Mouse (Mus musculus): ENCODE results near the gene Vmn2r55. TPM values are rescaled to one million over a fixed set of nuclear protein-coding genes. Genes with fewer than 3 reads are reported as not detected.
"Not testable (repeated sequence)": the region's sequence is repeated elsewhere in the genome, so short reads cannot be mapped to it uniquely, and the experiment has no call there.

Vmn2r55 gene
- total RNA-seq (2015; ENCODE audit: low replicate concordance) (not detected in 2 replicates), total RNA-seq (2017; ENCODE audit: low replicate concordance) (not detected in 2 replicates)

DNA sequence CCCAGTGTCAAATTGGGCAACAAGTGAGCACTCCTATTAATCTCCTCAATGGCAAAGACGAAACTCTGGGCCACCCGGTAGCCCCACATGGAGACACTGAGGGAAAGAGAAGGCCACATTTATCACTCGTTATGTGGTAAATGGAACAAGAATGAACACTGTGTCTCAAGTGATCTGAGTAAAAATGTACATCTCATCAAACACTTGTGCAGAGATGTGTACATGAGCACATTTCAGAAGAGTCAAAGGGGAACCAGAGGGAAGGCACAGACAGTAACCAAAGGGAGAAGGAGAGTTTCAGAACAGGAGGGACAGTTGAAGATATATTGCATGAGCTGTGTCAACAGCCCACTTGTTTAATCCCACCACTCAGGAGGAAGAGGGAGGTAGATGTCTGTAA lies at the start of gene Vmn2r55:
Gene Vmn2r55 (minus strand): TSS at position 101 of the 400 bp plus-strand sequence.
- ATAC-seq (replicated peaks; ENCODE audit: low FRiP score, poor library complexity, severe bottlenecking) = not testable (repeated sequence)

DNA sequence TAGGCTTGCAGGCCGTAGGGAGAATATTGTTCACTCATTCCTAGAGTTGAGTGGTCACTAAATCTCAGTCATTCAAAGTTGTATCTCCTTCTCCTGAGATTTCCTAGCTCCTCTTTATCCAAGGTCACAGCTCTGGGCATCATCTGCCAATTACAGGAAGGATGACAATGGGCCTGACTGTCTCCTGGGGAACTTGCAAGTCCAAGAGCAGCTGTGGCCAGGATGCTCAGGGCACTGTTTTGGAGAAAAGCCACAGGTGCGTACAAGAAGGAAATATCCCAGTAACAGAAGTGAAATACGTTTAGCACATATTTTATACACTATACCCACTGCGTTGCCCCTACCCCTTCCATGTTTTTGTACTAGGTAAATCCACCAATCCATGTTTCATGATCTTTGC lies 44.6 kb downstream of the Vmn2r55 start, which contains the start of gene Vmn2r54:
Gene Vmn2r54 (minus strand): TSS at position 101 of the 400 bp plus-strand sequence.
- not testable (repeated sequence) for ATAC-seq (replicated peaks; ENCODE audit: low FRiP score, poor library complexity, severe bottlenecking)

DNA sequence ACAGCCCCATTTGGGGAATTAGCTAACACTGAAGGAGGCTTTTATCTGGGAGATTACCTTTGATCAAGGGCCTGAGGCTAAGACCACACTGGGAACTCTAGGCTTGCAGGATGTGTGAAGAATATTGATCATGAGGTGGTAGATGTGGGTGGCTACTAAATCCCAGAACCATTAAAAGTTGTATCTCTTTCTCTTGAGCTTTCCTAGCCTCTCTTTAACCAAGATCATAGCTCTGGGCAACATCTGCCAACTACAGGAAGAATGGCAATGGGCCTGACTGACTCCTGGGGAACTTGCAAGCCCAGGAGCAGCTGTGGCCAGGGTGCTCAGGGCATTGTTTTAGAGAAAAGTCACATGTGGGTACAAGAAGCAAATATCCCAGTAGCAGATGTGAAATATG lies 76.1 kb downstream of the Vmn2r55 start, which contains the start of gene Vmn2r53:
Gene Vmn2r53 (minus strand): TSS at position 101 of the 400 bp plus-strand sequence.
- no peak for ATAC-seq (replicated peaks; ENCODE audit: low FRiP score, poor library complexity, severe bottlenecking)

Other genes with a start within 250 kb of the Vmn2r55 start
- gene Zfp606, start 206.7 kb downstream of the Vmn2r55 start, total RNA-seq (2015; ENCODE audit: low replicate concordance) = 0.19 and 4.4 TPM in 2 replicates
- gene Zfp606, start 206.7 kb downstream of the Vmn2r55 start, total RNA-seq (2017; ENCODE audit: low replicate concordance) = 1.4 and 2.6 TPM in 2 replicates
- gene 2900092C05Rik, start 172.5 kb downstream of the Vmn2r55 start, total RNA-seq (2015; ENCODE audit: low replicate concordance) = not detected in 2 replicates
- not detected in 2 replicates for gene 2900092C05Rik, start 172.5 kb downstream of the Vmn2r55 start, total RNA-seq (2017; ENCODE audit: low replicate concordance)
- gene Vmn2r53, start 76.2 kb downstream of the Vmn2r55 start, total RNA-seq (2015; ENCODE audit: low replicate concordance) = not detected in 2 replicates
- 0.09 and 0.28 TPM in 2 replicates for gene Vmn2r53, start 76.2 kb downstream of the Vmn2r55 start, total RNA-seq (2017; ENCODE audit: low replicate concordance)
- not detected in 2 replicates for gene Vmn2r54, start 44.7 kb downstream of the Vmn2r55 start, total RNA-seq (2015; ENCODE audit: low replicate concordance)
- not detected in 2 replicates for gene Vmn2r54, start 44.7 kb downstream of the Vmn2r55 start, total RNA-seq (2017; ENCODE audit: low replicate concordance)
- not detected in 2 replicates for gene Vmn2r56, start 50.0 kb upstream of the Vmn2r55 start, total RNA-seq (2015; ENCODE audit: low replicate concordance)
- gene Vmn2r56, start 50.0 kb upstream of the Vmn2r55 start, total RNA-seq (2017; ENCODE audit: low replicate concordance) = not detected in 2 replicates
- 0.63 TPM in 1 of 2 replicates, not detected in the other for gene Zscan18, start 118.6 kb upstream of the Vmn2r55 start, total RNA-seq (2015; ENCODE audit: low replicate concordance)
- gene Zscan18, start 118.6 kb upstream of the Vmn2r55 start, total RNA-seq (2017; ENCODE audit: low replicate concordance) = not detected in 2 replicates
- 3.3 and 6.1 TPM in 2 replicates for gene Zfp329, start 133.9 kb upstream of the Vmn2r55 start, total RNA-seq (2015; ENCODE audit: low replicate concordance)
- gene Zfp329, start 133.9 kb upstream of the Vmn2r55 start, total RNA-seq (2017; ENCODE audit: low replicate concordance) = 1.4 and 3.1 TPM in 2 replicates
- 5.8 and 6.1 TPM in 2 replicates for gene Zfp110, start 149.8 kb upstream of the Vmn2r55 start, total RNA-seq (2015; ENCODE audit: low replicate concordance)
- gene Zfp110, start 149.8 kb upstream of the Vmn2r55 start, total RNA-seq (2017; ENCODE audit: low replicate concordance) = 6.4 and 11.2 TPM in 2 replicates
- 0.38 and 0.63 TPM in 2 replicates for gene Zfp128, start 196.2 kb upstream of the Vmn2r55 start, total RNA-seq (2015; ENCODE audit: low replicate concordance)
- gene Zfp128, start 196.2 kb upstream of the Vmn2r55 start, total RNA-seq (2017; ENCODE audit: low replicate concordance) = 0.28 and 0.68 TPM in 2 replicates
- 5.4 and 6.9 TPM in 2 replicates for gene Zscan22, start 212.8 kb upstream of the Vmn2r55 start, total RNA-seq (2015; ENCODE audit: low replicate concordance)
- gene Zscan22, start 212.8 kb upstream of the Vmn2r55 start, total RNA-seq (2017; ENCODE audit: low replicate concordance) = 1.0 and 1.1 TPM in 2 replicates
- 474 and 662 TPM in 2 replicates for gene Rps5, start 237.3 kb upstream of the Vmn2r55 start, total RNA-seq (2015; ENCODE audit: low replicate concordance)
- 156 and 203 TPM in 2 replicates for gene Rps5, start 237.3 kb upstream of the Vmn2r55 start, total RNA-seq (2017; ENCODE audit: low replicate concordance)
- gene Rnf225, start 242.4 kb upstream of the Vmn2r55 start, total RNA-seq (2015; ENCODE audit: low replicate concordance) = not detected in 2 replicates
- gene Rnf225, start 242.4 kb upstream of the Vmn2r55 start, total RNA-seq (2017; ENCODE audit: low replicate concordance) = not detected in 2 replicates

All from erythroblast, adult 5-6 weeks (primary cell).